Mouse (Mus musculus) midbrain, embryonic 13.5 days (tissue): ENCODE measurements around the gene Lix1. TPM values are rescaled to one million over a fixed set of nuclear protein-coding genes. Genes with fewer than 3 reads are reported as not detected.
A peak's percentile ranks its signal among the peaks of the same experiment; 100 is the strongest.

Experiments
- ATAC-seq: fragments of 200-750 bp; cut with Nextera tagmentation; 2 replicates; pipeline ENCODE4 v1.8.0; 2017; ENCODE audit warnings: mild to moderate bottlenecking, moderate TSS enrichment, moderate library complexity
- H3K27ac ChIP-seq: fragments of 300-500 bp; sonication (generic); 2 replicates; pipeline ENCODE4 v1.5.1; 2015; ENCODE audit warnings: inconsistent platforms, mild to moderate bottlenecking, moderate library complexity
- H3K27me3 ChIP-seq: fragments of 300-500 bp; sonication (generic); 2 replicates; pipeline ENCODE4 v1.6.1; 2015; ENCODE audit warnings: mild to moderate bottlenecking, inconsistent platforms
- H3K36me3 ChIP-seq: fragments of 300-500 bp; sonication (generic); 2 replicates; pipeline ENCODE4 v1.6.1; 2015; ENCODE audit warnings: mild to moderate bottlenecking, inconsistent platforms
- H3K4me1 ChIP-seq: fragments of 300-500 bp; sonication (generic); replicated peaks from 2 replicates; pipeline ENCODE4 v1.6.1; 2015; ENCODE audit warnings: inconsistent platforms
- H3K4me2 ChIP-seq: fragments of 300-500 bp; sonication (generic); replicated peaks from 2 replicates; pipeline ENCODE4 v1.6.1; 2015; ENCODE audit warnings: moderate library complexity, mild to moderate bottlenecking, inconsistent platforms
- H3K4me3 ChIP-seq: fragments of 300-500 bp; sonication (generic); replicated peaks from 2 replicates; pipeline ENCODE4 v1.5.1; 2015; ENCODE audit warnings: mild to moderate bottlenecking, inconsistent platforms
- H3K9ac ChIP-seq: fragments of 300-500 bp; sonication (generic); replicated peaks from 2 replicates; pipeline ENCODE4 v1.6.1; 2015; ENCODE audit warnings: mild to moderate bottlenecking, inconsistent platforms
- H3K9me3 ChIP-seq: fragments of 300-500 bp; sonication (generic); 2 replicates; pipeline ENCODE4 v1.6.1; 2016; ENCODE audit warnings: mild to moderate bottlenecking, inconsistent platforms
- WGBS: fragments of 180-500 bp; shearing (Covaris S2); methylation state at CpG from one replicate; pipeline ENCODE4 v1.1.7; 2015; 5-methylcytosine and 5-hydroxymethylcytosine counted together
- polyA plus RNA-seq: library from polyadenylated mRNA; unstranded; fragments of >200 nt; fragmentation: Nextera tagmentation; extraction: Ambion mirVana; gene quantifications from 2 replicates; pipeline ENCODE4 v1.2.1, GENCODE M21; 2015

Lix1 gene
- polyA plus RNA-seq, 1 experiment from 2014 or later, result 19.4 TPM

GRCm38 (mm10) chr17:17425308-17425813 is 22.9 kb downstream of the Lix1 start:
- no peaks in the 10 kb centered on the region for H3K27me3 ChIP-seq
- peak; percentile 80 for ATAC-seq
- 16% methylated on average over 4 of the region's 4 CpGs for WGBS
- no peak overlapping the region for H3K4me2 ChIP-seq
- H3K9me3 ChIP-seq, result no peaks in the 10 kb centered on the region
- H3K4me3 ChIP-seq, result no peak overlapping the region
- H3K27ac ChIP-seq, result no peak overlapping the region
- peaks cover 7% of the 10 kb centered on the region for H3K4me1 ChIP-seq
- no peaks in the 10 kb centered on the region for H3K36me3 ChIP-seq
- H3K9ac ChIP-seq, result no peak overlapping the region

- no peaks in the 10 kb centered on the region for H3K9me3 ChIP-seq
- H3K4me3 ChIP-seq, result no peak overlapping the region
- no peaks in the 10 kb centered on the region for H3K27me3 ChIP-seq
- H3K4me1 ChIP-seq, result peaks cover 7% of the 10 kb centered on the region
- no peak overlapping the region for H3K9ac ChIP-seq
- no peaks in the 10 kb centered on the region for H3K36me3 ChIP-seq
- no peak for ATAC-seq
- 51% methylated on average over 3 of the region's 3 CpGs for WGBS
- H3K4me2 ChIP-seq, result no peak overlapping the region
- no peak overlapping the region for H3K27ac ChIP-seq
These were observed 23.4 kb downstream of the Lix1 start for GRCm38 (mm10) chr17:17425906-17426305.

- Histone ChIP-seq H3K27me3 (no peaks in the 10 kb centered on the region), H3K27ac (no peak overlapping the region), H3K9me3 (no peaks in the 10 kb centered on the region), H3K4me3 (no peak overlapping the region), H3K9ac (no peak overlapping the region), H3K36me3 (no peaks in the 10 kb centered on the region), H3K4me1 (peaks cover 11% of the 10 kb centered on the region), H3K4me2 (no peak overlapping the region)
- ATAC-seq, result no peak
- WGBS, result 91% methylated on average over 2 of the region's 2 CpGs
These were observed 26.4 kb downstream of the Lix1 start for GRCm38 (mm10) chr17:17428888-17429287.

GRCm38 (mm10) chr17:17433679-17434078 is 31.2 kb downstream of the Lix1 start:
- H3K36me3 ChIP-seq, result no peaks in the 10 kb centered on the region
- 0 out of 2 replicates have a peak, but pooled peaks cover 4% of the 10 kb centered on the region for H3K4me1 ChIP-seq
- no peak overlapping the region for H3K4me2 ChIP-seq
- ATAC-seq, result no peak
- no peak overlapping the region for H3K4me3 ChIP-seq
- no peak overlapping the region; the same call in 1 of the 2 replicates for H3K27ac ChIP-seq
- H3K9me3 ChIP-seq, result no peaks in the 10 kb centered on the region
- no peaks in the 10 kb centered on the region for H3K27me3 ChIP-seq
- WGBS, result 25% methylated on average over 4 of the region's 4 CpGs
- H3K9ac ChIP-seq, result no peak overlapping the region

DNA sequence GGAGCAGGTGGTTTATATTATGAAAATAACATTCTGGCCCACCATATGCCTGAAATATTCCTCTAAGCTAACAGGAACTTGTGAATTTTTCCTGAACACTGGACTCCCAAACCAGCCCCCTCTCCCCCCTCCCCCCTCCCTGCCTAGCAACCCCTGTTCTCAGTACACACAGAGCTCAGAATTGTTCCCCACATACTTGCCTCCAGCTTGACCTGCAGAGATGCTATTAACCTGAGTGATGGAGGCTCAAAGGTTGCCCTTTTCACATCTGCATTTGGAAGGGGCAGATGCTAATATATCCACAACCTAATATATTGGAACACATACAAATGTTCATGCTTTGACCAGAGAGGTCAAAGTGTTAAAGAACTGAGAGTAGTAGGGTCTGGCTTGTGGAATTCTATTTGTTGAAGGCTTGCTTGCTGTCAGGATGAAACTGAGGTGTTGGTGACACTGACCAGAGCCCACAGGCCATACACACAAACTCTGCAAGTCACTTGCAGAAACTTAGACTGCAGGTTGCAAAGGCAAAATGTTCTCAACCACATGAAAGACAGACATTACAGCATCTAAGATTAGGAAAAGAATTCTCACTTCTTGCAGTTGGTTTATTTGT is 36.2 kb downstream of the Lix1 start:
- Histone ChIP-seq H3K4me3 (no peak overlapping the region), H3K27ac (no peak overlapping the region), H3K36me3 (no peaks in the 10 kb centered on the region), H3K27me3 (no peaks in the 10 kb centered on the region), H3K4me2 (no peak overlapping the region), H3K9ac (no peak overlapping the region), H3K9me3 (no peaks in the 10 kb centered on the region), H3K4me1 (peaks cover 11% of the 10 kb centered on the region)
- no peak for ATAC-seq

DNA sequence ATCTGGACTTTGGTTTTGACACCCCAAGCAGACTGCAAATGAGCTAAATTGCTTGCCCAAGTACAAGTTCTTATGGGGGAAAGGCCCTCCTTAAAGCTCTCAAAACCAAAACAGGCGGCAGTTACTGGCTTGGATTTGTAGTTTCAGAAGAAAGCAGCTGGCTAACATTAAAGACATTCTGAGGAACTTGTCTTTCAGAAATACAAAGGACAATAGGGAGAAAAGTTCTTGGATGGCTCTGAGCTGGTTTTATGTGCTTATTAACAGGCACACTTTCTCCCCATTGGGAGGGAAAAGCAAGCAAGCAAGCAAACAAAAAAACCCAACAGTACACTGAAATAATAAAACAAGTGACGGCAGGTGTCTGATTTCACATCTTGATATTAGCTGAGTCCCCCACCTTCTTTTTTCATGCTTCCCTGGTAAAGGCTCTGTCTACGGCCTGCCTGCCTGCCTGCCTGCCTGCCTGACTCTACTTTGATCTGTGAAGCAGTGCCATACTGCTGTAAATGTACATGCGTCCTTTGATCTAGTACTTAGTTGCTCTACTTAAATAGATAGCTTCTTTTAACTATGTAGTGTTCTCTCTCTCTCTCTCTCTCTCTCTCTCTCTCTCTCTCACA is 39.5 kb downstream of the Lix1 start:
- Histone ChIP-seq H3K27me3 (no peaks in the 10 kb centered on the region), H3K4me2 (no peak overlapping the region), H3K9me3 (no peaks in the 10 kb centered on the region), H3K4me3 (no peak overlapping the region), H3K4me1 (peaks cover 11% of the 10 kb centered on the region), H3K36me3 (no peaks in the 10 kb centered on the region), H3K9ac (no peak overlapping the region), H3K27ac (no peak overlapping the region)
- peak; percentile 65; the same call in 1 of the 2 replicates for ATAC-seq
- WGBS, result 16% methylated on average over 4 of the region's 4 CpGs

DNA sequence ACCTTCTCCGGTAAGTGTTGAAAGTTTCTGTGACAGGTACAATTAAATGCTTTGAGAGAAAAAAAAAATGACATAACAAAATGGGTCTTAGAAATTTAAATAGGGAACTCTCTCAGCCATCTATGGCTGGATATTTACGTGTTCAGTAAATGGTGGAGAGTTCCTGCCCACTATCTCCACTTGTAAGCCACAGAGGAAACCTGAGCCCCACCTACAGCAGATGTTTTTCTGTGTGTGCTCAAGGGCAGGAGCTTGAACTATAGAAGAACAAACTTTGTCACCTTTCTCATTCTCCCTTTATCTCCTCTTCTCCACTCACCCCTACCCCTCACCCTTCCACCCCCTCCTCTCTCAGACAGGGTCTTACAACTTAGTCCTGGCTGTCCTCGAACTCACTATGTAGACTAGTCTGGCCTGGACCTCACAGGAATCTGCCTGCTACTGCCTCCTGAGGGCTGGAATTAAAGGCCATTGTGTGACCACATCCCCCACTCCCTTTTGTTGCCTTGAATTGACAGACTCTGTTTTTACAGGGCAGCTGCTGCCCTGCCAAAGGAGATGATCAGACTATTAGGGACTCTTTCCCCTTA is 41.9 kb downstream of the Lix1 start:
- Histone ChIP-seq H3K9ac (no peak overlapping the region), H3K4me2 (no peak overlapping the region), H3K27ac (no peak overlapping the region), H3K9me3 (no peaks in the 10 kb centered on the region), H3K4me1 (peaks cover 21% of the 10 kb centered on the region), H3K27me3 (no peaks in the 10 kb centered on the region), H3K4me3 (no peak overlapping the region), H3K36me3 (no peaks in the 10 kb centered on the region)
- ATAC-seq, result no peak
- 92% methylated on average over 3 of the region's 3 CpGs for WGBS

- Histone ChIP-seq H3K4me2 (no peak overlapping the region), H3K4me3 (no peak overlapping the region), H3K36me3 (no peaks in the 10 kb centered on the region), H3K9me3 (no peaks in the 10 kb centered on the region), H3K9ac (no peak overlapping the region), H3K27me3 (no peaks in the 10 kb centered on the region), H3K27ac (no peak overlapping the region), H3K4me1 (peaks cover 23% of the 10 kb centered on the region)
- ATAC-seq, result no peak
- WGBS, result 96% methylated on average over 3 of the region's 3 CpGs
These were observed 44.2 kb downstream of the Lix1 start for GRCm38 (mm10) chr17:17446683-17447082.

- WGBS, result 80% methylated on average over 5 of the region's 5 CpGs
- ATAC-seq, result peak; percentile 10
- no peak overlapping the region for H3K4me3 ChIP-seq
- no peaks in the 10 kb centered on the region for H3K27me3 ChIP-seq
- no peak overlapping the region for H3K27ac ChIP-seq
- H3K4me2 ChIP-seq, result no peak overlapping the region
- H3K36me3 ChIP-seq, result no peaks in the 10 kb centered on the region
- no peak overlapping the region for H3K9ac ChIP-seq
- H3K4me1 ChIP-seq, result peaks cover 17% of the 10 kb centered on the region
- no peaks in the 10 kb centered on the region for H3K9me3 ChIP-seq
These were observed 45.3 kb downstream of the Lix1 start for GRCm38 (mm10) chr17:17447821-17448220.

- Histone ChIP-seq H3K4me1 (peaks cover 17% of the 10 kb centered on the region), H3K9me3 (no peaks in the 10 kb centered on the region), H3K27ac (peak overlapping the region; percentile 66), H3K4me2 (peak overlapping the region; percentile 51), H3K27me3 (no peaks in the 10 kb centered on the region), H3K36me3 (no peaks in the 10 kb centered on the region), H3K4me3 (peak overlapping the region; percentile 40), H3K9ac (peak overlapping the region; percentile 66)
- peak; percentile 93 for ATAC-seq
- 3% methylated on average over 17 of the region's 17 CpGs for WGBS
These were observed 46.4 kb downstream of the Lix1 start for GRCm38 (mm10) chr17:17448737-17449440.

- 3% methylated on average over 5 of the region's 5 CpGs for WGBS
These were observed 46.9 kb downstream of the Lix1 start for GRCm38 (mm10) chr17:17449441-17449770.

DNA sequence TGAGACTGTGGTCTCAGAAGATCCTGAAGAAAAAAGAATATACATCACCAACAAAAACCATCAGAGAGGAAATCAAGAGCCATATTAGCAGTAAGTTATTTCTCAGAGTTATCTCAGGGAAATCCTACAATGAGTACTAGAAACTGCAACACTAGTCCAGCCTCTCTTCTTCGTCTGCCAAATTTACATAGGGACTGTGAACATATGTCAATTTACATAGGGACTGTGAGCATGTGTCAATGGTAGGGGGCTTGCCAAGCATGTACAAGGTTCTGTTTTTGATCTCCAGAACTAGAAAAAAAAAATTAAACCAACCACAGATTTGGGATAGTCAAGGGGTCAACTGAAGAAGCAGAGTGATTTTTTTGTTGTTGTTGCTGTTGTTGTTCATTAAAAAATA is 48.6 kb downstream of the Lix1 start:
- no peak for ATAC-seq
- Histone ChIP-seq H3K4me3 (no peak overlapping the region), H3K9me3 (no peaks in the 10 kb centered on the region), H3K4me2 (no peak overlapping the region), H3K36me3 (no peaks in the 10 kb centered on the region), H3K4me1 (peaks cover 17% of the 10 kb centered on the region), H3K27me3 (no peaks in the 10 kb centered on the region), H3K27ac (no peak overlapping the region), H3K9ac (no peak overlapping the region)
- WGBS, result 73% methylated on average over 1 of the region's 1 CpGs

More at GRCm38 (mm10) chr17:17449441-17449770, 46.9 kb downstream of the Lix1 start:
- no peaks in the 10 kb centered on the region for H3K9me3 ChIP-seq
- H3K9ac ChIP-seq, result peak overlapping the region; percentile 66; the same call in 1 of the 2 replicates
- H3K27ac ChIP-seq, result peak overlapping the region; percentile 66
- H3K36me3 ChIP-seq, result no peaks in the 10 kb centered on the region
- peak overlapping the region; percentile 51 for H3K4me2 ChIP-seq
- peak; percentile 51; the same call in 1 of the 2 replicates for ATAC-seq
- H3K27me3 ChIP-seq, result no peaks in the 10 kb centered on the region
- peaks cover 17% of the 10 kb centered on the region for H3K4me1 ChIP-seq
- H3K4me3 ChIP-seq, result peak overlapping the region; percentile 40
